Comparison of ENCODE assay signal across 8 mouse cellular contexts in the genomic region with DNA sequence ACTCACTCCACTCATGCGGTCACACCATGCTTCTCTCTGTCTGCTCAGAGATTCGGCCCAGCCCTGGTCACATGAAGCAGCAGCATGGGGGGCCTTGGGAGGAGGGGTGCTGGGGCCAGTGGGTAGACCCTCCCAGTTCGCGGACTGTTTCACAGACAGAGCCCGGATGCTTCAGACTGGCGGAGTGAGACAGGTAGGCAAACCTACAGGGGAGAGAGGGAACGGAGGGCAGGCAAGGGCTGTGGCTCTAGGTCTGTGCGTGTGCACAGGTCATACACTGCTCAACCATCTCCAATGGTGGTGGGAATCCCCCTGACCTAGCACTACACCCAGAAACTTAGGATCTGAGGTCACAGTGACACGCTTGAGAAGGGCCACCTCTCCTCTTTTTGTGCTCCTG. TPM values are rescaled to one million over a fixed set of nuclear protein-coding genes. Genes with fewer than 3 reads are reported as not detected.
DNase-seq lines count a peak whose midpoint lies in the region; ATAC-seq lines count a peak whose summit lies in the region.

No protein-coding gene starts in this region.

- no peak overlapping the region for H3K27ac ChIP-seq in lung, embryonic 15.5 days
- no peak overlapping the region; the same call in 1 of the 2 replicates for H3K27ac ChIP-seq in embryonic facial prominence, embryonic 14.5 days (replicated peaks; ENCODE audit: low read depth, low read length)
- H3K27ac ChIP-seq in intestine, embryonic 16.5 days (ENCODE audit: low read length), result no peak overlapping the region

- whole genome bisulfite sequencing in lung, embryonic 15.5 days, result 12% methylated on average over 9 of the region's 9 CpGs
- 21% methylated on average over 9 of the region's 9 CpGs for WGBS in embryonic facial prominence, embryonic 14.5 days
- 19% methylated on average over 9 of the region's 9 CpGs for WGBS in intestine, embryonic 16.5 days

- peak overlapping the region; percentile 91 for H3K4me2 ChIP-seq in lung, embryonic 15.5 days
- peak overlapping the region; percentile 87 for H3K4me2 ChIP-seq in embryonic facial prominence, embryonic 14.5 days (ENCODE audit: low read depth, low read length)
- H3K4me2 ChIP-seq in intestine, embryonic 16.5 days (ENCODE audit: low read depth, low read length), result peak overlapping the region; percentile 90

- peak; percentile 50 for ATAC-seq in lung, embryonic 15.5 days (ENCODE audit: borderline replicate concordance, extremely low read depth, low FRiP score, low TSS enrichment)
- peak; percentile 59 for ATAC-seq in embryonic facial prominence, embryonic 14.5 days (ENCODE audit: low read depth)
- ATAC-seq in intestine, embryonic 16.5 days, result peak; percentile 61
- ATAC-seq in monocyte, adult 5-6 weeks (replicated peaks; ENCODE audit: insufficient number of reproducible peaks, low FRiP score, low TSS enrichment, poor library complexity, severe bottlenecking), result no peak

- H3K4me3 ChIP-seq in lung, embryonic 15.5 days, result peak overlapping the region; percentile 51
- H3K4me3 ChIP-seq in embryonic facial prominence, embryonic 14.5 days (ENCODE audit: low read depth, low read length), result peak overlapping the region; percentile 53
- H3K4me3 ChIP-seq in intestine, embryonic 16.5 days (ENCODE audit: low read length), result peak overlapping the region; percentile 53

- H3K4me1 ChIP-seq in lung, embryonic 15.5 days, result peaks cover 10% of the 10 kb centered on the region
- peaks cover 9% of the 10 kb centered on the region; the same call in 1 of the 2 replicates for H3K4me1 ChIP-seq in embryonic facial prominence, embryonic 14.5 days (ENCODE audit: control insufficient read depth, insufficient read depth, low read length)
- H3K4me1 ChIP-seq in intestine, embryonic 16.5 days (ENCODE audit: control insufficient read depth, insufficient read depth, low read length), result peaks cover 9% of the 10 kb centered on the region; the same call in 1 of the 2 replicates

- H3K9ac ChIP-seq in lung, embryonic 15.5 days, result peak overlapping the region; percentile 38
- peak overlapping the region; percentile 73 for H3K9ac ChIP-seq in embryonic facial prominence, embryonic 14.5 days (ENCODE audit: low read depth, low read length)
- peak overlapping the region; percentile 62 for H3K9ac ChIP-seq in intestine, embryonic 16.5 days (ENCODE audit: low read depth, low read length)

- H3K27me3 ChIP-seq in lung, embryonic 15.5 days, result peaks cover 20% of the 10 kb centered on the region
- H3K27me3 ChIP-seq in embryonic facial prominence, embryonic 14.5 days (replicated peaks; ENCODE audit: control insufficient read depth, insufficient read depth, low read length), result peaks cover 5% of the 10 kb centered on the region
- peaks cover 8% of the 10 kb centered on the region; the same call in 1 of the 2 replicates for H3K27me3 ChIP-seq in intestine, embryonic 16.5 days (replicated peaks; ENCODE audit: control insufficient read depth, insufficient read depth, low read length)

- no peaks in the 10 kb centered on the region for H3K9me3 ChIP-seq in lung, embryonic 15.5 days
- no peaks in the 10 kb centered on the region for H3K9me3 ChIP-seq in embryonic facial prominence, embryonic 14.5 days (ENCODE audit: control insufficient read depth, low read length)
- H3K9me3 ChIP-seq in intestine, embryonic 16.5 days (ENCODE audit: control insufficient read depth, low read length), result no peaks in the 10 kb centered on the region

- DNase-seq in lung, postnatal 14 days, result no peak
- DNase-seq in embryonic facial prominence, embryonic 14.5 days (ENCODE audit: low spot score), result no peak
- DNase-seq in neural tube, embryonic 10.5 days (ENCODE audit: extremely low spot score, low spot score), result peak; percentile 31
- no peak for DNase-seq in c-Kit-positive CD71-positive TER-119-positive erythroid progenitor cells, embryonic 14.5 days (ENCODE audit: low spot score)
- no peak for DNase-seq in frontal cortex, adult 2 months (ENCODE audit: extremely low spot score in 1 of 2, low spot score in 1 of 2)

- H3K36me3 ChIP-seq in lung, embryonic 15.5 days, result no peaks in the 10 kb centered on the region
- H3K36me3 ChIP-seq in embryonic facial prominence, embryonic 14.5 days (ENCODE audit: control insufficient read depth, insufficient read depth, low read length), result no peaks in the 10 kb centered on the region
- H3K36me3 ChIP-seq in intestine, embryonic 16.5 days (ENCODE audit: control insufficient read depth, insufficient read depth, low read length), result no peaks in the 10 kb centered on the region

RNA-seq across cellular contexts. Expression of a gene that starts 9.6 kb away (rescaled TPM):
- polyA plus RNA-seq in lung, embryonic 15.5 days (2015; fragmentation: Nextera tagmentation; extraction: Ambion mirVana), result 0.24 and 0.26 TPM in 2 replicates
- 0.15 and 0.28 TPM in 2 replicates for polyA plus RNA-seq in embryonic facial prominence, embryonic 14.5 days (2014; fragmentation: Nextera tagmentation; extraction: Ambion mirVana)
- 0.10 and 0.21 TPM in 2 replicates for polyA plus RNA-seq in intestine, embryonic 16.5 days (2015; fragmentation: Nextera tagmentation; extraction: Ambion mirVana)
- 6.3 and 22.4 TPM in 2 replicates for polyA plus RNA-seq in frontal cortex, adult 2 months (2012; rRNA removed)
- total RNA-seq in monocyte, adult 5-6 weeks (2017), result 30.9 to 43.8 TPM (median 36.9 TPM) in 3 replicates

RNA-seq across cellular contexts. Expression of a gene that starts 25.1 kb away (rescaled TPM):
- polyA plus RNA-seq in lung, embryonic 15.5 days (2015; fragmentation: Nextera tagmentation; extraction: Ambion mirVana), result 86.4 and 88.6 TPM in 2 replicates
- 64.0 and 75.1 TPM in 2 replicates for polyA plus RNA-seq in embryonic facial prominence, embryonic 14.5 days (2014; fragmentation: Nextera tagmentation; extraction: Ambion mirVana)
- 45.8 and 51.3 TPM in 2 replicates for polyA plus RNA-seq in intestine, embryonic 16.5 days (2015; fragmentation: Nextera tagmentation; extraction: Ambion mirVana)
- polyA plus RNA-seq in frontal cortex, adult 2 months (2012; rRNA removed), result 49.9 and 53.6 TPM in 2 replicates
- 15.0 to 19.8 TPM (median 18.0 TPM) in 3 replicates for total RNA-seq in monocyte, adult 5-6 weeks (2017)

RNA-seq across cellular contexts. Expression of a gene that starts 37.0 kb away (rescaled TPM):
- polyA plus RNA-seq in lung, embryonic 15.5 days (2015; fragmentation: Nextera tagmentation; extraction: Ambion mirVana), result 10.6 and 11.4 TPM in 2 replicates
- polyA plus RNA-seq in embryonic facial prominence, embryonic 14.5 days (2014; fragmentation: Nextera tagmentation; extraction: Ambion mirVana), result 53.7 and 57.0 TPM in 2 replicates
- 10.3 and 11.8 TPM in 2 replicates for polyA plus RNA-seq in intestine, embryonic 16.5 days (2015; fragmentation: Nextera tagmentation; extraction: Ambion mirVana)
- polyA plus RNA-seq in frontal cortex, adult 2 months (2012; rRNA removed), result 128 and 135 TPM in 2 replicates
- not detected in 3 replicates for total RNA-seq in monocyte, adult 5-6 weeks (2017)

RNA-seq across cellular contexts. Expression of a gene that starts 39.6 kb away (rescaled TPM):
- polyA plus RNA-seq in lung, embryonic 15.5 days (2015; fragmentation: Nextera tagmentation; extraction: Ambion mirVana), result not detected in 2 replicates
- polyA plus RNA-seq in embryonic facial prominence, embryonic 14.5 days (2014; fragmentation: Nextera tagmentation; extraction: Ambion mirVana), result 0.49 TPM in 1 of 2 replicates, not detected in the other
- 0.29 and 0.32 TPM in 2 replicates for polyA plus RNA-seq in intestine, embryonic 16.5 days (2015; fragmentation: Nextera tagmentation; extraction: Ambion mirVana)
- polyA plus RNA-seq in frontal cortex, adult 2 months (2012; rRNA removed), result 0.48 and 0.62 TPM in 2 replicates
- 1.9 TPM in 1 of 3 replicates, not detected in the others for total RNA-seq in monocyte, adult 5-6 weeks (2017)

RNA-seq across cellular contexts. Expression of a gene that starts 39.8 kb away (rescaled TPM):
- polyA plus RNA-seq in lung, embryonic 15.5 days (2015; fragmentation: Nextera tagmentation; extraction: Ambion mirVana), result 20.1 and 21.7 TPM in 2 replicates
- polyA plus RNA-seq in embryonic facial prominence, embryonic 14.5 days (2014; fragmentation: Nextera tagmentation; extraction: Ambion mirVana), result 18.8 and 21.6 TPM in 2 replicates
- 19.1 and 24.3 TPM in 2 replicates for polyA plus RNA-seq in intestine, embryonic 16.5 days (2015; fragmentation: Nextera tagmentation; extraction: Ambion mirVana)
- polyA plus RNA-seq in frontal cortex, adult 2 months (2012; rRNA removed), result 12.7 and 15.2 TPM in 2 replicates
- total RNA-seq in monocyte, adult 5-6 weeks (2017), result 6.9 to 8.9 TPM (median 7.2 TPM) in 3 replicates
